Mouse (Mus musculus) CH12.LX (cell line): ENCODE measurements around the gene Galnt16.

ENCODE experiments used
- CTCF ChIP-seq, 2 experiments: IDR thresholded peaks in 1 of 2; conservative IDR thresholded peaks in 1 of 2; 2 replicates each; pipeline ENCODE4 v1.5.1; 2011 to 2012; ENCODE audit warnings: low read depth in 2 of 2, low read length in 2 of 2, improper control_type of control experiment in 1 of 2, inconsistent platforms in 1 of 2, mild to moderate bottlenecking in 1 of 2, moderate library complexity in 1 of 2
- NELFE ChIP-seq: IDR thresholded peaks from 2 replicates; pipeline ENCODE4 v1.6.1; 2011; ENCODE audit warnings: low read depth, low read length, improper control_type of control experiment
- TCF12 ChIP-seq: IDR thresholded peaks from 2 replicates; pipeline ENCODE4 v1.6.1; 2014; ENCODE audit warnings: low read depth, mild to moderate bottlenecking, inconsistent platforms, low read length, improper control_type of control experiment

- no peak for TF ChIP-seq NELFE
- TF ChIP-seq TCF12 = no peak
- no peak for TF ChIP-seq CTCF (conservative IDR thresholded peaks at IDR 0.05 in 1 of 2, IDR thresholded peaks at IDR 0.05 in 1 of 2; ENCODE audit: low read depth in 2 of 2, low read length in 2 of 2)
Observed at GRCm38 (mm10) chr12:80554312-80554711, 36.2 kb downstream of the Galnt16 start.
